Mouse (Mus musculus) cerebellum, adult 2 months (tissue): ENCODE data around the gene Pdzd7.

Experiments used
- CTCF ChIP-seq: fragments of 200-500 bp; IDR thresholded peaks from 2 replicates; pipeline ENCODE4 v1.5.1; 2011; ENCODE audit warnings: low read depth, mild to moderate bottlenecking, control low read depth, low read length, moderate library complexity, borderline replicate concordance; ENCODE audit not compliant: insufficient read depth
- POLR2A ChIP-seq: fragments of 200-500 bp; IDR thresholded peaks from 2 replicates; pipeline ENCODE4 v1.6.1; 2011; ENCODE audit warnings: low read length, control low read depth, borderline replicate concordance; ENCODE audit not compliant: insufficient read depth

GRCm38 (mm10) chr19:44985159-44985988 lies 60.1 kb downstream of the Pdzd7 start:
- TF ChIP-seq CTCF (no peak), POLR2A (no peak)
